Mouse (Mus musculus) urinary bladder, postnatal 4 days (tissue): ENCODE results near the gene Tmem269.

Experiments
- DNase-seq, 2 experiments: peaks; one replicate each; pipeline ENCODE4 v3.0.0; 2021 to 2022; ENCODE audit warnings: low spot score in 2 of 2

Gene Tmem269

DNA sequence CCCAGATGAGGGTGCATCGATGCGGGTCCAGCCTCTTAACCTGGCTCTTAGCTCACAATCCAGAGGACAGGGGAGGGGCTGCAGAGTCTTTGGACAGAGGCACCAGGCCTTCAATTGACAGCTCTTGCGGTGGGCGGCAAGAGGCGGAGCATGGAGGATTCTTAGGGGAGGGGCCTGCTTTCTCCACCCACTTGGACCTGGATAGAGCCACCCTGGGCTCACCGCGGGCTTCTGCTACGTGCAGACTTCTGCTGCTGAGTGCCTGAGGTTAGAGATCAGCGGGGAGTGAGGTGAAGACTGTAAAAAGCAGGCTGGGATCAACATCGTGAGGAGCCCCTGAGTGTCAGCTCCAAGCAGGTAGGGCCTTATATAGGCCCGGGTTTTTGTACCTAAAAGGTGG lies at the start of gene Tmem269:
Gene Tmem269, minus strand, starts transcription at position 49 of the 400 bp plus-strand sequence.
- DNase-seq, result no peak

GRCm38 (mm10) chr4:119266606-119267005 lies 48.6 kb upstream of the Tmem269 start:
- DNase-seq, result no peak

DNA sequence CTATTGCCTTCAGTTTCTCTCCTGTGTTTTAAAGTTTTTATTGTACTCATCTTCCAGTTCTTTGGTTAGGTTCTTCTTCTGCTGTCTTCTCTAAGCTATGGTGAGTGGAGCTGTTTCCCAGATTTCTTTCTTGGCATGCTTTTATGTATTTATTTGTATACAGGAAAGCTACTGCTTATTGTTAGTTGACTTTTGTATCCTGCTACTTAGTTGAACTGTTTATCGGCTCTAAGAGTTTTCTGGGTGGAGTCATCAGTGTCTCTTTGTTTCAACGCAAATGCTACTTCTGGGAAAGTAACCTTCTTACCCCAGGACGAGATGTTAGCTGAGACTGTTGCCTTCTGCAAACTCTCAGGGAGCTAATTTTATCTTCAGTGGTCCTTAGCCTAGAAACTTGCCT lies 45.4 kb upstream of the Tmem269 start:
- DNase-seq, result no peak

- DNase-seq, result no peak
Observed at GRCm38 (mm10) chr4:119262483-119262882, 44.5 kb upstream of the Tmem269 start.

DNA sequence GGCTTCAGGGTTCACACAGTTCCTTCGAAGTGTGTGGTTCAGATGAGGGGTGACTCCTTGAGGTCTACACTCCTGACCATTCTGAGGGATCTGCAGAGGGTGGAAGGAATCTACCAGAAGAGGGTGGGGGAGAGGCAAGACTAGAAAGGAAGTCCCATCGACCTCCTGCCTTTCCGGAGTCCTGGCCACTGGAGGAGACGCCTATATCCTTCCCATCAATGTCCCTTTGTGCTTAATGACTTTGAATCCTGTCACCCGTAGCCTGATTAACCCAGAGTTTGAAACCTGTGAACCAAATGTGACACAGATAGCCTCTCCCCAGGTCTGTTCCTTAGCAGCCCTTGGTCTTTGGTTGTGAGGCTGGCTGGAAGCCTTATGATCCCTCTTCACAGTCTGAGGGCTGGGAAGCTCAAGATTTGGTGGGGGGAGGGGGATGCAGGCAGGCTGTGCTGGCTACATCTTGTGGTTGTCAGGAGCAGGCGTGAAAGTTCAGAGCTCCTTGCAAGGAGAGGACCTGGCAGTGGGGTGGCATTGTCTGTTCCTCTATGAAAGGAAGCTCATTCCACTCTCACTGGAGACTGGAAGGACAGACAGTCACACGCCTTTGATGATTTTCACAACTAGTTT lies 43.2 kb upstream of the Tmem269 start:
- no peak for DNase-seq

DNA sequence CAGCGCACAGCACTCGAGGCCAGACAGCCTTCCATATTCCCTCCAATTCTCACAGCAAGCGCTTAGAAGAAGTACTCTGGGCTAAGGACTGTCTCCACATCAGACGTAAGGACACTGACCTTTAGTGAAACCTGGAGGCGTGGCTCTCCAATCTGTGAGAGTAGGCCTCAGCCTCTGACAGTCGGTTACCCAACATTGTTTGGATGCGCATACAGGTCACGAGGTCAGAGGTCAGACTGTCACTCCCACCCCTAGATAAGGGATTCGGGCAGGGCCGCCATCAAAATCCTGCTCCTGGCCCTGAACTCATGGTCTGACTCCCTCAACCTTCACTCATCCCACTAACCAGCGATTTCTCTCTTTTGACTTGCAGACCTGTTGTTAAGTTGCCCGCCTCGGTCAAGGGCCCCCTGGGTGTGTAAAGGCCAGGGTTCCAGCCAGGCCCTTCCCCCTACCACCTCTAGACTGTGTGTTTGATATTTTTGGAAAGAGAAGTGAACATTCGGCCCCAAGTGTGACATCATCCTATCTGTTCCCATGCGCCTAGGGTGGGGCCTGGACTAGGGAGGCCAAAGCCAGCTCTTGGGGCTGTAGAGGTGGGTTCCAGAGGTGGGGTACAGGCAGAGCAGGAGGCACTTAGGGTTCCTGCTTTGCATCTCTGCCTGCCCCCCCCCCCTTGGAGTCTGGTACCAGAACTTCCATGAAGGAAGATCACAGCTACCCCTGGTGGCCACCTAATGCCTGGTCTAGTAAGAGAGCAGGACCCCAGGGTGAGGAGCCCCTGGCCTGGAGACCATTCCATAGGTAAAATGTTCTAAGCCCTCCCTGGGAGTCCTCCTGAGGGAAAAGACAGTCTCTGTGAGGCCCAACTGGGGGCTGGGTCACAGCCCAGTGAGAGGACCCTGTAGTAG lies 41.6 kb upstream of the Tmem269 start:
- no peak for DNase-seq

GRCm38 (mm10) chr4:119257083-119257482 lies 39.1 kb upstream of the Tmem269 start:
- DNase-seq, result no peak

- no peak for DNase-seq
Observed at GRCm38 (mm10) chr4:119255351-119255750, 37.3 kb upstream of the Tmem269 start, which contains the start of gene Cldn19. TSS of gene Cldn19 (plus strand) at chr4:119255414.

DNA sequence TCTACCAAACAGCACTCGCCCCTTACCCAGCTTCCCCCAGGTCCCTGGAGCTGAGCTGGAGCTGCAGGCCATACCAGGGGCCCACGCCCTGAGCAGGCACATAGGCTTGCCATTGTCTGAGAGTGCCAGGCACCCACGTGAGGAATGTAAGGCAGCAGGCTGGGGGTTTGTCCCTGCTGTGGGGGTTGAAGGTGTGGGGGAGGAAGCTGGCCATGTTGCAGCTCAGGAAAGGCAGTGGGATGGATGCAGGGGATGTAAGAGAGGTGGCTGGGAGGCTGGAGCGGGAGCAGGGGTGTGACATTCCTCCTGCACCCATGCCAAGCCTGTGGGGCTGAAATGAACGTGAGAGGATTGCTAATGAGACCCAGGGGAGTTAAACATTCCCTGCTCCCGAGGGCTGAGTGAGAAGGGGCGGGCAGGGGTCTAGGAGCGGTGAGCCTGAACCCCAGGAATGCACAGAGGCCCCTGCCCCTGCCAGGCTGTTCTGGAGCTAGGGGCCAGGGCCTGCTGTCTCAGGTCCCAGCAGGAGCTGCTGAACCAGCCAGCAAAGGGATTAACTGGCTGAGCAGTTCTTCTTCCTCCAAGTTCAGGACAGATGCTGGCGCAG lies 36.1 kb upstream of the Tmem269 start:
- no peak for DNase-seq

GRCm38 (mm10) chr4:119252025-119252808 lies 34.2 kb upstream of the Tmem269 start:
- DNase-seq, result no peak

DNA sequence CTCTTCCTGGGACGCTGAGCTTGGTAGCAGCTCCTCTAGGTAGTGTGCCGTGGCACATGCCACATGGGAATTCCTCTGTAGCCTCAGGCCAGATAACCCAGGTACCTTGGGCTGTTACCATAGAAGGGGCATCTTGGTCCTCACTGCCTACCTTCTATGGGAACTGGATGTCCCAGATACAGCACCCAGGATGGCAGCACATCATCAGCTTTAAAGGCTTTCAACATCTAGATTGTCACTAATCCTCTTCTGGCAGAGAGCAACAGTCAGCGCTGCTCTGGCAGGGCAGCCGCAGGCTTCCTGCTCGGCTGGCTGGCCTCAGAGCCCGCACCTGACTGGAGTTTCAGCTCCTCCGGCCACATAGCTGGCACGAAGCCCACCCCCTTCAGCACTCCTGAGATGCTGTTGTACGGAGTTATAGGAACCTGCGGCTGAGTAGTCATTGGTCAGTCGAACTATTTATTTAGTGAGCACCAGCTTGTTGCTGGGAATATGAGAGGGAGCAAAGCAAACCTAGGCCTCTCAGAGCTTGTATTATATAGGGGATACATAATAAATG lies 30.5 kb upstream of the Tmem269 start:
- DNase-seq, result no peak

DNA sequence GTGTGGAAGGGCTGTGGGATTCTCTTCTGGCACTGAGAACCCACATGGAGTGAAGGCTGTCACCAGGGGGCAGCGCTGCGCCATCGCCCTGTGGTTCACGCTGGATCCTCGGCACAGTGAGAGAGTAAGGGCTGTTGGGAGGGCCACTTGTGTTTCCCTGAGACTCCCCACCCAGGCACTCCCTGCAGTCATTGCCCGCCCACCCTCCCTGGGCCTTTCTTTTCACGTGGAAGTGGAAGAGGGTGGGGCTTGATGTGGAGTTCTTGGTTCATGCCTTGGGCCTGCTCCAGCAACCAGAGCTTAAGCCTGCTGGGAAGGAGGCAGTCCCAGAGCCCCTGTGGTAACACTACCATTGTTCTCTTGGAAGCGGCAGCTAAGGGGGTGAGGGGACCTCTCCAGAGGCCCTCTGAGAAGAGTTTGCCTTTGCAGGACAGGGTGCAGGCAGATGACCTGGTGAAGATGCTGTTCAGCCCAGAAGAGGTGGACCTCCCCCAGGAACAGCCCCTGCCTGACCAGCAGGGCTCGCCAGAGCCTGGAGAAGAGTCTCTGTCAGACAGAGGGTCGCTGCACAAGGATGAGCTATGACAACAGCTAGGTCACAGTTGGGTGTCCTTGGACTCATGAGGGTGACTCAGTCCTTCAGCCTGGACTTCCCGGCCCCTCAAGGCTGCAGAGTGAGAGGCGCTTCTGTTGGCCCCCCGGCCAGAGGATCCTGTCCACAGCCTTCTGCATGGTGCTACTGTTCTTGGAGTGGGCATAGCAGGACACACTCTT lies 29.6 kb upstream of the Tmem269 start:
- DNase-seq, result peak; percentile 55 to 78

GRCm38 (mm10) chr4:119246688-119247225 lies 28.7 kb upstream of the Tmem269 start:
- no peak for DNase-seq

GRCm38 (mm10) chr4:119245961-119246360 lies 27.9 kb upstream of the Tmem269 start:
- no peak for DNase-seq

- peak in 1 of 2 experiments; percentile 53 for DNase-seq
Observed at GRCm38 (mm10) chr4:119245556-119245955, 27.5 kb upstream of the Tmem269 start.

DNA sequence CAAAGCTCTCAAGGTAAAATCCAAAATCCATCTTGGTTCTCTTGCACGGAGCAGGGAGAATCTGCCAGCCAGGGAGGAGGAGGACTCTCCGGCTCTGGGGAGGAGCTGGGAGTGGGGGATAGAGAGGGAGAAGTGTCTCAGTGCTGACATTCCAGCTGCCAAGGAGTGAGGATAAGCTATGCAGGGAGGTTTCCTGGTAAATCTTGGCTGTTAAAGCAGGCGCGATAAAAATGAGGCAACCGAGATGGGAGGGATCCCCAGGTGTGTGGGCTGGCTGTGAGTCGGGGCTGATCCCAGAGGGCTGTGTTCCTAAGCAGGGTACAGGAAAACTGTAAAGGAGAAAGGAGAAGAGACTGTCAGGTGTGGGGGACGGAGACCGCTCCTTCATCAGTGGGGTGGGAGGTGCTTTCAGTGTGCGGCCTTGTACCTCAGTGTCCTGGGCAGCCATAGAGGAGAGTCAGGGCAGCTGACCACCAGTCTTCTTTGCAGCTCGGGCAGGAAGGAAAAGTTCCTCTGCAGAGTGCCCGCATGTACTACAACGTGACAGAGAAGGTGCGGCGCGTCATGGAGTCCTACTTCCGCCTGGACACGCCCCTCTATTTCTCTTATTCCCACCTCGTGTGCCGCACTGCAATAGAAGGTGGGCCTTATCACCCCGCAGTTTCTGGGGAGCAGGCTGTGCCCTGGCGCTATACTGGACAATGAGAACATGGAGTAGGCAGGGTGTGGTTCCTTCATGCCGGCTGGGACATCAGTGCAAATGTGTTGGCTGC lies 26.6 kb upstream of the Tmem269 start:
- no peak for DNase-seq

DNA sequence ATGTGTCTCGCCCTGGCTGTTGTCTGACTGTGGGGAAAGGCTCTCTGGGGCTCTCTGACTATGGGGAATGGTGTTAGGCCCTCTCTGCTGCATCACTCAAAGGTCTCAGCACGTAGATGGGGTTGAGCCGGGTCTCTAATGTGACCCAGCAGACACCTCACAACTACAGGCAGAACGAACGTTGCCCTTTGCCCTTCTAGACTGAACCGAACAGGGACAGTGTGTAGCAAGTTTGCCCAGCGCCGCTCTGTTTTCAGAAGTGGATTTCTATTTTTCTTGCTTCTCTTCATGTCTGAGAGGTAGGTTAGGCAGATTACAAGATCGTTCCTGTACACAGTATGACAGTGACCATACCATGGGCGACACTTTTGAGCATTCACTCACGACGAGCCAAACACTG lies 24.6 kb upstream of the Tmem269 start:
- DNase-seq, result no peak

GRCm38 (mm10) chr4:119241664-119242063 lies 23.6 kb upstream of the Tmem269 start:
- no peak for DNase-seq

DNA sequence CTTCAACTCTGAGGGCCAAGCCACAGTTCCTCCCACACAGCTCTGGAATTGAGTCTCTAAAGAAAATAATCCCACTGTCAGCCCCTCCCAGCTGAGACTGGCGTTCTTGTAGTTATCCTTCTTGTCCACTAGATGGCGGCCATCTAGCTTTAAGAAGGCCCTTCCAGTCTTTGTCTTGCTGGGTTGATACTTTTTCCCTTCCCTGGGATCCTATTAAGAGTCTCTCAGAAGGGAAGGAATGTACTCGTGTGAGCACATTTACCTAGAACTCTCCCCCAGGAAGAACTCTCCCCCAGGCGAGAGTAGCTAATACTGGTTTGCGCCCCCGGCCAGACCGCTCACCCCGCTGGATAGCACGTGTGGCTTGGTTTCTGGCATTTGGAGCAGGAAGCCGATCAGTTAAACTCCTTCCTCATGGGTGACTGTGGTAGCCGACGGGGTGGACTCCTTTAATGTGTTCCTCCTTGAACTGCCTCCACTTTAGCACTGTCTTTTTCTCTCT lies 21.2 kb upstream of the Tmem269 start:
- no peak for DNase-seq
